Mouse (Mus musculus): ENCODE results near the gene Arhgap21. TPM values are rescaled to one million over a fixed set of nuclear protein-coding genes. Genes with fewer than 3 reads are reported as not detected.

The Arhgap21 gene
- total and polyA plus RNA-seq, 3 experiments, result 18.1 to 74.5 (median 65.2) TPM

- peaks cover 9% of the 10 kb centered on the region for H3K4me1 ChIP-seq (ENCODE audit: control insufficient read depth, insufficient read depth, low read length)
- peaks cover 3% of the 10 kb centered on the region for H3K79me2 ChIP-seq (replicated peaks; ENCODE audit: control insufficient read depth, insufficient read depth, low read length)
- H3K9ac ChIP-seq (ENCODE audit: low read depth, low read length), result no peak overlapping the region
- H3K4me3 ChIP-seq, result no peak overlapping the region
- H3K27ac ChIP-seq, result no peak overlapping the region
- peaks cover 24% of the 10 kb centered on the region for H3K36me3 ChIP-seq (ENCODE audit: control insufficient read depth, insufficient read depth, low read length)
- 92% methylated on average over 2 of the region's 2 CpGs for WGBS
- TF ChIP-seq POLR2A (IDR thresholded peaks at IDR 0.05; ENCODE audit: insufficient read depth, low read depth, low read length) (no peak), EP300 (IDR thresholded peaks at IDR 0.05; ENCODE audit: insufficient read depth, low read depth, low read length) (no peak), CTCF (IDR thresholded peaks at IDR 0.05) (no peak)
- H3K27me3 ChIP-seq (ENCODE audit: control insufficient read depth, insufficient read depth, low read length), result no peaks in the 10 kb centered on the region
- intact Hi-C loops (cut with DNase I), result no loop called here
- DNase-seq, result no peak
These were observed 47.1 kb downstream of the Arhgap21 start for GRCm38 (mm10) chr2:20921558-20921957.

DNA sequence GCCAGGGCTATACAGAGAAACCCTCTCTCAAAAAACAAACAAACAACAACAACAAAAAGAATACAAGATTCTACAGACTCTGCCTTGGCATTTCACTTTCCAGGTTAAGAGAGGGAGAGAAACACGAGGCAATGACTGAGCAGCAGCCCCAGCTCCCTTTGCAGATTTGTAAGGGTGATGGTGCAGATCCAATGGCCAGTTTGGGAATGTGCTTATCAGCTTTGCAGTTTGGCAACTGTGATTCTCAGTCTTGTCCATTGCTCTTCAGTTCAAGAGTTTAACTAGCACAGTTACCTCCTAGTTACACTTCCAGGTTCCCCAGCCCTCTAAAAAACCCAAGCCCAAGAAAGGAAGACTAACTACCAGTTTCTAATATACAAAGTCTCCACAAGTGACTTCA lies 47.7 kb downstream of the Arhgap21 start:
- H3K27ac ChIP-seq, result 0 out of 2 replicates have a peak overlapping the region, but pooled peaks have one; percentile 7
- peaks cover 9% of the 10 kb centered on the region for H3K4me1 ChIP-seq (ENCODE audit: control insufficient read depth, insufficient read depth, low read length)
- peaks cover 21% of the 10 kb centered on the region for H3K36me3 ChIP-seq (ENCODE audit: control insufficient read depth, insufficient read depth, low read length)
- H3K79me2 ChIP-seq (replicated peaks; ENCODE audit: control insufficient read depth, insufficient read depth, low read length), result peaks cover 5% of the 10 kb centered on the region
- H3K27me3 ChIP-seq (ENCODE audit: control insufficient read depth, insufficient read depth, low read length), result no peaks in the 10 kb centered on the region
- no peak overlapping the region for H3K9ac ChIP-seq (ENCODE audit: low read depth, low read length)
- WGBS, result 49% methylated on average over 1 of the region's 1 CpGs
- peak in 1 of 2 experiments; percentile 12 for DNase-seq
- no peak overlapping the region for H3K4me3 ChIP-seq
- intact Hi-C loops (cut with DNase I), result no loop called here
- TF ChIP-seq POLR2A (IDR thresholded peaks at IDR 0.05; ENCODE audit: insufficient read depth, low read depth, low read length), result no peak
- no peak for TF ChIP-seq EP300 (IDR thresholded peaks at IDR 0.05; ENCODE audit: insufficient read depth, low read depth, low read length)
- no peak for TF ChIP-seq CTCF (IDR thresholded peaks at IDR 0.05)

DNA sequence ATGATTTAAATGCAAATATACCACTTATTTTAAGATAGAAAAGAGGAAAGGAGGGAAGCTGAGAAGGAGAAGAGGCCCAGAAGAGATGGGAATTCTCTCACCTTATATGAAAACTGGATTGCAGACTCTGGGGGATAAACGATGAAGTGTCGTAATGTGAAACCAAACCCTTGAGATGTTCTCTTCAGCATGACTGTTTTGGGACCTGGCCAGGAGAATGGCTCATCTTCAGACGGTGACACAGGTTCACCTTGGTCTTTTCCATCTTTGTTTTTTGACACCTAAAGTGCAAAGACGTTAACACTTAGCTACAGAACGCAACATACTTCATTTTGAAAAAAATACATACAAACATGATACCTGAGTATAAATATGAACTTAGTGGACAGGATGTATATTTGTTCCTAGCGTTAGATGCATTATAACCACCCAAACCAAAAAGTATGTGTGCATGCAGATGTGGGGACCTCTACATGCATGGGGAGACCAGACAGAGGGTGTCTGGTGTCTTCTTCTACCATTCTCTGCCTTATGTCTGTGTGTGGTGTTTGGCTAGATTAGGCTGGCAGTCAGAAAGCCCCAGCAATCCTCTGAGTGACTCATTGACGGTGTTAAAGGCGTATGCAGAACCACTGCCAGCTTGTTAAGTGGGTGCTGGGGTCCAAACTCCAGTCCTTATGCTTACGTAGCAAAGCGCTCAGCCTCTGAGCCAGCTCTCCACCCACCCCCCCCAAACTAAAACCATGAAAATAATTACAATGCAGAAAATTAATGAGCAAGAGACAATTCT lies 54.0 kb downstream of the Arhgap21 start:
- intact Hi-C loops (cut with DNase I), result no loop called here
- H3K36me3 ChIP-seq (ENCODE audit: control insufficient read depth, insufficient read depth, low read length), result peaks cover 12% of the 10 kb centered on the region
- H3K27ac ChIP-seq, result no peak overlapping the region
- no peak overlapping the region for H3K9ac ChIP-seq (ENCODE audit: low read depth, low read length)
- no peak overlapping the region for H3K4me3 ChIP-seq
- peaks cover 5% of the 10 kb centered on the region for H3K4me1 ChIP-seq (ENCODE audit: control insufficient read depth, insufficient read depth, low read length)
- WGBS, result 76% methylated on average over 10 of the region's 10 CpGs
- TF ChIP-seq CTCF (IDR thresholded peaks at IDR 0.05) (no peak), EP300 (IDR thresholded peaks at IDR 0.05; ENCODE audit: insufficient read depth, low read depth, low read length) (no peak), POLR2A (IDR thresholded peaks at IDR 0.05; ENCODE audit: insufficient read depth, low read depth, low read length) (no peak)
- H3K27me3 ChIP-seq (ENCODE audit: control insufficient read depth, insufficient read depth, low read length), result no peaks in the 10 kb centered on the region
- no peak for DNase-seq
- H3K79me2 ChIP-seq (replicated peaks; ENCODE audit: control insufficient read depth, insufficient read depth, low read length), result 0 out of 2 replicates have a peak, but pooled peaks cover 1% of the 10 kb centered on the region

GRCm38 (mm10) chr2:20913019-20913415 lies 55.7 kb downstream of the Arhgap21 start:
- no peak for DNase-seq
- H3K36me3 ChIP-seq (ENCODE audit: control insufficient read depth, insufficient read depth, low read length), result peaks cover 19% of the 10 kb centered on the region
- H3K79me2 ChIP-seq (replicated peaks; ENCODE audit: control insufficient read depth, insufficient read depth, low read length), result 0 out of 2 replicates have a peak, but pooled peaks cover 1% of the 10 kb centered on the region
- peak overlapping the region; percentile 36; the same call in 1 of the 2 replicates for H3K27ac ChIP-seq
- no peak overlapping the region for H3K4me3 ChIP-seq
- peaks cover 12% of the 10 kb centered on the region for H3K4me1 ChIP-seq (ENCODE audit: control insufficient read depth, insufficient read depth, low read length)
- no peak for TF ChIP-seq CTCF (IDR thresholded peaks at IDR 0.05)
- TF ChIP-seq POLR2A (IDR thresholded peaks at IDR 0.05; ENCODE audit: insufficient read depth, low read depth, low read length), result no peak
- TF ChIP-seq EP300 (IDR thresholded peaks at IDR 0.05; ENCODE audit: insufficient read depth, low read depth, low read length), result no peak
- no peaks in the 10 kb centered on the region for H3K27me3 ChIP-seq (ENCODE audit: control insufficient read depth, insufficient read depth, low read length)
- H3K9ac ChIP-seq (ENCODE audit: low read depth, low read length), result no peak overlapping the region
- 65% methylated on average over 1 of the region's 1 CpGs for WGBS
- intact Hi-C loops (cut with DNase I), result no loop called here

DNA sequence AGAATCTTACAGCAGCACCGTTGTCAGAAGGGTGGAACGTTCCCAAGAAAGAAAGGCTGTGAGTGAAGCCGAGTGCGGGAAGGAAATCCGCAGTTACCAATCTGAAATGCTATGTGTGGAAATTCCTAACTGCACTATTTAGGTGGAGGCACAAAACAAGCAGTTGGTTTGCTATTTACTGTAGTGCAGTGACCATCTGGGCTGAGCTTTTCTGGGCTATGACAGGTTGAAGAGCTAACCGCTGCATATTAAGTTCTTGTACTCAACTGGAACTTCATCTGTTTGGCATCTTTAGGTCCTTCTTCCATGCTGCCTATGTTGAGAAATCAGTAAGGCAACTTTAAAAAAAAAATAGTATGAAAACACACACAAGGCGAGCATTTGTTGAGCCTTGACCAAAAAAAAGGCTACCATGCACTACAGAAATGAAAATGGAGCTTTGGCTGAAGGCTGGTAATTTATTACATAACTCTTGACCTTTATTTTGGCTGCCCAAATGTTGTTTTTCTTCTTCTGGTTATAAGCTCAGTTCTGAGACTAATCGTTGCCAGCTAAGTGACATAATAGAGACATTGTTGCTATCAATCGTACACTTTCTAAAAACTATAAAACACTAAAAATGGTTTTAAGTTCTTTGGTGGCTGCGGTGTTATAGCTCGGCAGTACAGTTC lies 56.2 kb downstream of the Arhgap21 start:
- Histone ChIP-seq H3K9ac (ENCODE audit: low read depth, low read length) (no peak overlapping the region), H3K79me2 (replicated peaks; ENCODE audit: control insufficient read depth, insufficient read depth, low read length) (0 out of 2 replicates have a peak, but pooled peaks cover 1% of the 10 kb centered on the region), H3K27ac (peak overlapping the region; percentile 20; the same call in 1 of the 2 replicates), H3K4me1 (ENCODE audit: control insufficient read depth, insufficient read depth, low read length) (peaks cover 12% of the 10 kb centered on the region), H3K4me3 (no peak overlapping the region), H3K36me3 (ENCODE audit: control insufficient read depth, insufficient read depth, low read length) (peaks cover 19% of the 10 kb centered on the region), H3K27me3 (ENCODE audit: control insufficient read depth, insufficient read depth, low read length) (no peaks in the 10 kb centered on the region)
- no peak for TF ChIP-seq CTCF (IDR thresholded peaks at IDR 0.05)
- TF ChIP-seq POLR2A (IDR thresholded peaks at IDR 0.05; ENCODE audit: insufficient read depth, low read depth, low read length), result no peak
- no peak for TF ChIP-seq EP300 (IDR thresholded peaks at IDR 0.05; ENCODE audit: insufficient read depth, low read depth, low read length)
- 79% methylated on average over 11 of the region's 11 CpGs for WGBS
- intact Hi-C loops (cut with DNase I), result no loop called here
- DNase-seq, result no peak

GRCm38 (mm10) chr2:20910446-20910845 lies 58.2 kb downstream of the Arhgap21 start:
- Histone ChIP-seq H3K79me2 (replicated peaks; ENCODE audit: control insufficient read depth, insufficient read depth, low read length) (no peaks in the 10 kb centered on the region), H3K9ac (ENCODE audit: low read depth, low read length) (no peak overlapping the region), H3K4me3 (no peak overlapping the region), H3K36me3 (ENCODE audit: control insufficient read depth, insufficient read depth, low read length) (peaks cover 19% of the 10 kb centered on the region), H3K27ac (no peak overlapping the region), H3K27me3 (ENCODE audit: control insufficient read depth, insufficient read depth, low read length) (no peaks in the 10 kb centered on the region), H3K4me1 (ENCODE audit: control insufficient read depth, insufficient read depth, low read length) (peaks cover 12% of the 10 kb centered on the region)
- intact Hi-C loops (cut with DNase I), result no loop called here
- WGBS, result 90% methylated on average over 3 of the region's 3 CpGs
- DNase-seq, result no peak
- TF ChIP-seq EP300 (IDR thresholded peaks at IDR 0.05; ENCODE audit: insufficient read depth, low read depth, low read length) (no peak), POLR2A (IDR thresholded peaks at IDR 0.05; ENCODE audit: insufficient read depth, low read depth, low read length) (no peak), CTCF (IDR thresholded peaks at IDR 0.05) (no peak)
